Mouse (Mus musculus) adrenal gland, postnatal 0 days (tissue): Measurements from ENCODE around the gene Rab10. TPM values are rescaled to one million over a fixed set of nuclear protein-coding genes. Genes with fewer than 3 reads are reported as not detected.

Experiments
- polyA plus RNA-seq: library from polyadenylated mRNA; unstranded; fragments of >200 nt; fragmentation: Nextera tagmentation; extraction: Ambion mirVana; gene quantifications from 2 replicates; pipeline ENCODE4 v1.2.1, GENCODE M21; 2015

The Rab10 gene
- 86.6 and 104 TPM in 2 replicates for polyA plus RNA-seq

DNA sequence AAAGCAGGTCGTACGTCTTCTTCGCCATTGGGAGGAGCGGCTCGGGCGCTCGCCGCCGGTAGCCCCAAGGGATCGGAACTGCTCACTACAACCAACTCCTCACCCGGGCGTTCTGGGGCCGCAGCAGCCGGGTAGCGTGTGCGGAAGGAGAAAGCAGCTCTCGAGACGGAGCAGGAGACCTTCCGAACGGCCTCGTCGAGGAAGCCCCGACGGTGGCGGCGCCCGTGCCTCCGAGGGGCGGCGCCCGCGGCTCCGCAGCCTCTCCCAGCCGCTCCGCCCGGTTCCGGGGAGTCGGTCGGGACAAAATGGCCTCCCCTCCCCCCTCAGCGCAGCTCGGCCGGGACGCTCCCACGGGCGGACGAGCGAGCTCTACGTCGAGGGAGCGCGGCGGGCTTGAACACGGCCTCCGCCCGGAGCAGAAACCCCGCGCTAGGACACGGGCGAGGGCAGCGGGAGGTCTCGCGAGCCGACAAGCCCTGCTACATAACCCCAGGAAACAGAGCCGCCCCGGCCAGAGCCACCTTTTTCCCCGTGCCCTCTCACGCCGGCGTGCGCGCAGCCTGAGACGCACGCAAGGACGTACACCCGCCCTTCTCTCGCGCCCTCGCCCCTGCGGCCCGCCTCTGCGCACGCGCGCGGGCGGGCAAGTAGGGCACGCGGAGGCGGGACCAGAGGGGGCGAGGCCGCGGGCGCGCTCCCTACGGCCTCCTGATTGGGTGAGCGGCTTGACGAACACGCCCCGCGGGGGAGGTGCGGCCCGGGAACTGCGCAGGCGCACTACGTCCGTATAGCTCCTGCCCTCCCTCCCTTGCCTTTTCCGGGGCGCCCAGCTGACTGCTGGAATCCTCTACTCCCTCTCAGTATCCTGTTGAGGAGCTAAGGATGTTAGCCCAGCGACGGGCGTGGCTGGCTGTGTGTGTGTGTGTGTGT lies at the start of gene Rab10:
Gene Rab10, minus strand, starts transcription at position 579 of the 930 bp plus-strand sequence.

Other genes with a start within 250 kb of the Rab10 start
- 13.1 and 13.2 TPM in 2 replicates for gene Kif3c, start 55.2 kb upstream of the Rab10 start, polyA plus RNA-seq
- 5.9 and 11.7 TPM in 2 replicates for gene Asxl2, start 116.9 kb upstream of the Rab10 start, polyA plus RNA-seq